Mouse (Mus musculus) E14TG2a.4 (cell line): ENCODE measurements around the gene Ankrd52.

ENCODE experiments used
- H3K27me3 ChIP-seq: 2 replicates; pipeline ENCODE4 v1.6.1; 2014; ENCODE audit warnings: low read length, control low read depth; ENCODE audit not compliant: insufficient read depth
- H3K36me3 ChIP-seq: 2 replicates; pipeline ENCODE4 v1.6.1; 2014; ENCODE audit warnings: low read length, control low read depth; ENCODE audit not compliant: insufficient read depth
- H3K4me1 ChIP-seq: replicated peaks from 2 replicates; pipeline ENCODE4 v1.6.1; 2014; ENCODE audit warnings: low read depth, low read length, control low read depth
- H3K4me3 ChIP-seq: replicated peaks from 2 replicates; pipeline ENCODE4 v1.5.1; 2014; ENCODE audit warnings: mild to moderate bottlenecking, low read length
- H3K9me3 ChIP-seq: 2 replicates; pipeline ENCODE4 v1.6.1; 2014; ENCODE audit warnings: low read length, control low read depth
- CTCF ChIP-seq: conservative IDR thresholded peaks from 2 replicates; pipeline ENCODE4 v1.5.1; 2014; ENCODE audit warnings: low read length
- NANOG ChIP-seq: IDR thresholded peaks from 2 replicates; pipeline ENCODE4 v1.6.1; 2014; ENCODE audit warnings: borderline replicate concordance, low read length, mixed read lengths
- POU5F1 ChIP-seq: IDR thresholded peaks from 2 replicates; pipeline ENCODE4 v1.6.1; 2014; ENCODE audit warnings: low read length, borderline replicate concordance

The Ankrd52 gene

DNA sequence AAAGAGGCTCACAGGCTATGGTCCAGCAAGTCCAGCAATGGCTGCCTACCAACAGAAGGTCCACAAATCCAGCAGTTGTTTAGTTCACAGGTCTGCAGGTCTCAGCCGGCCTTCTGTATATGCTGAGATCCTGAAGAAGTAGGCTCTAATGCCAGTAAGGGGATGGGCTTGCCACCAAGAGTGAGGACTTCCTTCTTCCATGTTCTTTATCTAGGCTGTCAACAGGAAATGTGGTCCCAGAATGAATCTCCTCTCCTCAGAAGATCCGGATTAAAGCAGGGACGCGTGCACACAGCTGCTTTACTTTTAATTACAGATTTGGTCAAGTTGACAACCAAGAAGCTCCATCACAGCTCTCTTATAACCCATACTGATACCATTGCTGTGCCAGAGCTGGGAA is 68.5 kb downstream of the Ankrd52 start:
- Histone ChIP-seq H3K4me1 (peaks cover 15% of the 10 kb centered on the region), H3K4me3 (no peak overlapping the region), H3K36me3 (peaks cover 30% of the 10 kb centered on the region), H3K9me3 (no peaks in the 10 kb centered on the region), H3K27me3 (no peaks in the 10 kb centered on the region)
- TF ChIP-seq NANOG: no peak
- no peak for TF ChIP-seq POU5F1
- no peak for TF ChIP-seq CTCF

DNA sequence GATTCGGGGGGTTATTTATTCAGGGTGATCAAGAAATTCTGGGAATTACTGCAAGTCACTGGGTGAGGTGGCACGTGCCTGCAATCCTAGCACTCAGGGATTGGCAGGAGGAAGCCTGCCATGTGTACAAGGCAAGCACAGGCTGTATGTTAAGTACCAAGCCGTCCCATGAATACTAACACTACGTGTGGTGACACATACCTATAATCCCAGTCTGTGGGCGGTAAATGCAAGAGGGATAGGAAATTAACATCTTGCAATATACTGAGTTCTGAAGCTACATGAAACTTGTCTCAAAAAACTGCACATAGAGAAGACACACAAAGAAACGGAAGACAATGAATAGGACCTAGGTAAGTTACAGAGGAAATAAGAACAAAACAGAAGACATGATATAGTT is 74.1 kb downstream of the Ankrd52 start:
- H3K4me1 ChIP-seq: peaks cover 12% of the 10 kb centered on the region

DNA sequence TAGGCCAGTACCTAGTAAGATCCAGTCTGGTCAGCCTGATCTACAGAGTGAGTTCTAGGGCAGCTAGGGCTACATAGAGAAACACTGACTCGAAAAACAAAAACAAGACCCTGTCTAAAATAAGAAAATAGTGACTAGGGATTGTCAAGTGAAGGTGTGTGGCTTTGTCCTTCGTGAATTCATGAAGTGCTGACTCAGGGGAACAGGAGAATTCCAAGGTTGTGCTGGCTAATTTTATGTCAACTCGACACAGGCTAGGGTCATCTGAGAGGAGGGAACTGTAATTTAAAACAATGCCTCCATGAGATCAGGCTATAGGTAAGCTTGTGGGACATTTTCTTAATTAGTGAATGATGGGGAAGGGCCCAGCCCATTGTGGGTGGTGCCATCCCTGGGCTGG is 77.6 kb downstream of the Ankrd52 start:
- peaks cover 24% of the 10 kb centered on the region for H3K27me3 ChIP-seq
- no peak for TF ChIP-seq POU5F1
- no peak for TF ChIP-seq NANOG
- no peak for TF ChIP-seq CTCF
- no peak overlapping the region for H3K4me3 ChIP-seq
- peaks cover 15% of the 10 kb centered on the region for H3K4me1 ChIP-seq
- no peaks in the 10 kb centered on the region for H3K36me3 ChIP-seq
- no peaks in the 10 kb centered on the region for H3K9me3 ChIP-seq

More for the DNA sequence above, 74.1 kb downstream of the Ankrd52 start:
- Histone ChIP-seq H3K36me3 (no peaks in the 10 kb centered on the region), H3K9me3 (no peaks in the 10 kb centered on the region), H3K4me3 (no peak overlapping the region), H3K27me3 (peaks cover 3% of the 10 kb centered on the region; the same call in 1 of the 2 replicates)
- TF ChIP-seq POU5F1: no peak
- TF ChIP-seq NANOG: no peak
- TF ChIP-seq CTCF: no peak

DNA sequence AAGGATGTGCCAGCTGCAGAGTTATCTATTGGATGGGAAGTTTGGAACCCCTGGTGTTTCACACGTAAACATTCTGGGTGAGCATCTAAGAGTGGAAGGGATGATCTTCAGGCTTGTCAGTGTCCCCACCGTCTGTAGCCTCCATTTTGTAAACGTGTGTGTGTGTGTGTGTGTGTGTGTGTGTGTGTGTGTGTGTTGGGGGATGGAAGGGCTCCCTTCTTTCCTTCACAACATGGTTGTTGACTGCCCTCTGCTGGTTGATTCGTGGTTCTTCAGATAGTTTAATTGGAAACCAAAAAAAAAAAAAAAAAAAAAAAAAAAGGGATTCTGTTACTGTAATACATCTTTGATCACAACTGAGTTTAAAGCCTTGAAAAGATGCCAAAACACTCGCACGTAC is 78.4 kb downstream of the Ankrd52 start:
- TF ChIP-seq CTCF: peak; percentile 32
- TF ChIP-seq POU5F1: no peak
- Histone ChIP-seq H3K36me3 (no peaks in the 10 kb centered on the region), H3K4me3 (no peak overlapping the region), H3K4me1 (peaks cover 21% of the 10 kb centered on the region), H3K27me3 (peaks cover 30% of the 10 kb centered on the region), H3K9me3 (no peaks in the 10 kb centered on the region)

DNA sequence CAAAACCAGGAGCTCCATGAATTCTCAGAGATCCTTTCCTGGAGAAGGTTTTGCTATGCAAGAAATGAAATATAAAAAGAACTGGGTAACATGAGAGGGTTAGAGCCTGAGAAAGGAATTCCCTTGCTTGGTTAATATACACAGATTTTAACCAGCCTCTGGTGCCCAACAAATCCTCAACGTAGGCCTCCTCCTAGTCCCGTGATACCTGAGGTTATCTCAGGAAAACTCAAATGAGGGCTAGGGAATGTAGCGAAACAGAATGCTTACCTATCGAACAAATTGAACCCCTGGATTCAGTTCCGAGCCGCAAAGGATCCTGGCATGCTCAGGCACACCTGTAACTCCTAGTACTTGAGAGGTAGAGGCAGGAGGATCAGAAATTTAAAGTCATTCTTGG is 80.8 kb downstream of the Ankrd52 start:
- Histone ChIP-seq H3K4me1 (peaks cover 33% of the 10 kb centered on the region), H3K27me3 (peaks cover 47% of the 10 kb centered on the region), H3K9me3 (no peaks in the 10 kb centered on the region), H3K36me3 (peaks cover 8% of the 10 kb centered on the region; the same call in 1 of the 2 replicates), H3K4me3 (no peak overlapping the region)
- TF ChIP-seq POU5F1 (no peak), NANOG (no peak), CTCF (no peak)
